Mouse (Mus musculus) CH12F3 (cell line): ENCODE measurements around the gene Wdr48.

Experiments used
- in situ Hi-C: fragments of 300-500 bp; cut with MboI; formaldehyde crosslinking; loops from 2 replicates; pipeline ENCODE4 v1.14.3; 2020; ENCODE audit warnings: low sequenced_read_pairs

Gene Wdr48

DNA sequence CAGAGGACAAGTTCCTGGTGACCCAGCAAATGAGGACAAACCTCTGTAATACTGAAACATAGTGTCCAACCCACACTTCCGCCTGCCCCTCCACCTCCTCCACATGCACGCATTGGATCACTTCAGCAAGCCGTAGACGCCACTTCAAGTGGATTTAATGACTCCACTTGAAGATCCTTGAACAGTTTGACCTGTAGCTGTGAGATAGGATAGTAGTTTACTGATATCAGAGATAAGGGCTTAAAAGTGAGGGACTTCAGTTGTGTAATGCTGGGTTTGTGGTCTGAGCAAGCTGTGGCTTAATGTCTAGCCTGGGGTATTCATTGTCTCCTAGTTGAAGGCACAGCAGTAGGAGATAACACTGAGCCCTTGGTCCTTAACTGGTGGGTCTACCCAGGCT, 28.8 kb downstream of the Wdr48 start:
- in situ Hi-C loops, result no loop called here

GRCm38 (mm10) chr9:119925120-119925657, 30.5 kb downstream of the Wdr48 start:
- in situ Hi-C loops, result no loop called here

DNA sequence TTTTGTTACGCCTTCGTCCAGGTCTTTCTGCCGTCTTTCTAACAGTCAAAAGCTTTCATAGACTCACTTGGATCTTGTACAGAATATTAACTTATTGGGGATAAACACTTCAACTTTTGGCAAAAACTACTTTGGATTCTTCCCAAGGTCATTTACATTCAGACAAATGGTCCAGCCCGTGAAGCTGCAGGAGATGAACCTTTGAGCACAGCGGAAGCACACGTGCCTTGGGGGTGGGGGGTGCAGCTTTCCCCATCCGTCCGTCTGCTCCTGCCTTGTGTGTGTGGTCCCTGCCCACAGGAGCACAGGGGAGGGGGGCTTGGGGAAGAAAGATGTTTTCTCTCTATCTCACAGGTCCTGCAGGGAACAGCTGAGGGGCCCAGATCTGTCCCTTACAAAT, 31.1 kb downstream of the Wdr48 start:
- in situ Hi-C loops, result no loop called here

DNA sequence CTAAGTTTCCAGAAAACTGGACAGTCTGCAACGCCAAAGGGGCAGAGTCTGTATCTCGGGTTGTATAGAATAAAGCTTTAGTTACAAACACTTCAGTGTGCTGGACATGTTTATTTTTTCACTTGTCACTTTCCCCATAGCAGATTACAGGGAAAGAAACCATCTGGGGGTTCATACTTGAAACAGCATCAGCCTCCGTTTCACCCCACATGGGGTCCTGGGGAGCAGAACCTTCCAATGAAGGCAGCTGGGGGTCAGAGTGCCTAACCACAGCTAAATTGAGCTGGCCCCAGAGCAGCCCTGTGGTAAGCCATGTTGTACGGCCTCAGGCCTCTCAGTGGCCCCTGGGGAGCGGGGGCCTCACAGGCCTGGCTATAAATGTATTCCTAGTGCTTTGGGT, 31.8 kb downstream of the Wdr48 start:
- in situ Hi-C loops, result no loop called here

DNA sequence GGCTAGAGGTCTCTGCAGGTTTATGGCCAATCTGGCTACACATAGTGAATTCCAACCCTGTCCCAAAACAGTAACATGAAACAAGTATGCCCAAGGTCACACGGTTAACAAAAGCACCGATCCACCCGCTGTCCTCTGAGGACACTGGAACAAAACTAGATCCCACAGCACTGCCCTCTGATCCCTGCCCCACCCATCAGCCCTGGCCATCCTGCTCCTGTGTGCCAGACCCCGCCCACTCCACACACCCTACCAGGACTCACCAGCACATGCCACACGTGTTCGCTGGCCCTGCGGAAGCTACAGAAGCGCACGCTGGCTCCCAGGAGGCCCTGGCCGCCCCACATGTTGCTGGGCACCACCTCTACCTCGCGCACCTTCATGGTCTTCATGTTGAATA, 37.7 kb downstream of the Wdr48 start:
- in situ Hi-C loops, result no loop called here

DNA sequence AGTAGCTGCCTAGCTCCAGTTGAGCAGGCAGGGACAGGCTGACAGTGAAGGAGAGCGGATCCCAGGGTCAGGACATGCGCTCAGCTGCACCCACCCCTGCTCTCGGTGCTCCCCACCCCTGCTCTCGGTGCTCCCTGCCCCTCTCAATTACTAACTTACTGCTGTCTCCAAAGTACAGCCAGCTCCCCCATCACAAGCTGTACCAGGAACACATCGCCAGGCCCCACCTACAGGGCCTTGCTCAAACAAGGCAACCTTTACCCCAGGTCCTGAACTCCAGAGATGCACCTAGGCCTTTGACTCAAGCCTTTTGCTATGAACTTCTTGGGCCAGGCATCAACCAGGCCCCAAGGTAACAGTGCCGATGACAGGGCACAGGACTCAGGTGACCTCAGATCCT, 39.0 kb downstream of the Wdr48 start:
- in situ Hi-C loops, result no loop called here

GRCm38 (mm10) chr9:119937005-119937773, 42.5 kb downstream of the Wdr48 start, which contains the start of the genes Gorasp1 and Ttc21a:
Gene Gorasp1, minus strand, starts transcription at chr9:119937565.
Gene Ttc21a, plus strand, starts transcription at chr9:119937606.
- in situ Hi-C loops, result no loop called here

DNA sequence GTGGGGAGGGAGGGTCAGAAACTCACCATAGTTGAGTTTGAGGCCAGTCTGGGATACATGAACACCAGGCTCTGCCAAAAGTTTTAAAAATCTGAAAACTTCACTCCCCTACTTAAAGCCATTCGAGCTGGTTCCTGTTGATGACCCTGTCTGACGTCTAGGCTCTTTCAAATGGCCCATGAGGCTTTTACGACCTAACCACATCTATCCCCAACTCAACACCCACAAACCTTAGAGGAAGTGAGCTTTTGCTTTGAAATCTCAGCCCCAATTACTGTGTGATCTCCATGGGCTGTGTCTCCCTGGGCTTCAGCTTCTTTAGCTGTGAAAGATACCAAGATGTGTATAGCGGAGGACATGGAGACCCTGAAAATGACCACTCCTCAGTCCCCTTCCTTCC, 43.8 kb downstream of the Wdr48 start:
- in situ Hi-C loops, result no loop called here

DNA sequence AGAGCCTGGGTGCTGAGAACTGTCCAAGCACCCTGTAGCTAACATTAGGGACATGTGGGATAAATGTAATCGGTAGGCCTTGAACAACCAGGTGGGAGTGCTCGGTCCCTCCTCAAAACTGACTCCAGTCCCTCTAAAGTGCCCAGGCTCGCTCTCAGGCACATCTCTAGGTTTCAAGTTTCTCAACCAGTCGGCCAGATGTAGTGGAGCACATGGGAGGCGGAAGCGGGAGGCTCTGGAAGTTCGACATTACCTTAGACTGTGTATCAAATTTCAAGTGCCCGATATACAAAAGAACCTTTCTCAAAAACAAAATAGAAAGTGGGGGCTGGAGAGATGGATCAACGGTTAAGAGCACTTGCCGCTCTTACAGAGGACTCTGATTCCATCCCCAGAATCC, 45.0 kb downstream of the Wdr48 start:
- in situ Hi-C loops, result no loop called here

- in situ Hi-C loops, result no loop called here
Observed at GRCm38 (mm10) chr9:119941407-119941806, 46.7 kb downstream of the Wdr48 start.

DNA sequence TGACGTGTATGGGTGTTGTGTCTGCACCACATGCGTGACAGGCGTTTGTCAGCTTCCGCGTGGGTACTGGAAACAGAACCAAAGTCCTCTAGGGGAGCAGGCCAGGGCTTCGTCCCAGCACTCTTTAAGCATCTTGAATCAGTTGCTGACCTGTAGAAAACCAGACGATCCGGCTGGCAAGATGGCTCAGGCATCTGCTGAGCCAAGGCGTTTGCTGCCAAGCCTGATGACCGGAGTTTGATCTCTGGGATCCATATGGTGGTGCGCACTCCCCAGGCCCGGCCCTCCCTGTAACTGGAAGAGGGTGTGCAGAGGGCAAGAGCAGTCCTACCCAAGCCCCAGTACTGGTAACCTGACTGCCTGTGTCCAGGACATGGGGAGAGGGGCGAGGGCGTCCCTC, 47.2 kb downstream of the Wdr48 start:
- in situ Hi-C loops, result no loop called here

GRCm38 (mm10) chr9:119943326-119943725, 48.6 kb downstream of the Wdr48 start:
- in situ Hi-C loops, result no loop called here

- in situ Hi-C loops, result no loop called here
Observed at GRCm38 (mm10) chr9:119945173-119945900, 50.7 kb downstream of the Wdr48 start.

GRCm38 (mm10) chr9:119948804-119949203, 54.1 kb downstream of the Wdr48 start:
- in situ Hi-C loops, result no loop called here

GRCm38 (mm10) chr9:119950434-119950833, 55.8 kb downstream of the Wdr48 start:
- in situ Hi-C loops, result no loop called here

- in situ Hi-C loops, result no loop called here
Observed at GRCm38 (mm10) chr9:119951388-119951787, 56.7 kb downstream of the Wdr48 start.

GRCm38 (mm10) chr9:119958835-119959234, 64.2 kb downstream of the Wdr48 start:
- in situ Hi-C loops, result no loop called here

DNA sequence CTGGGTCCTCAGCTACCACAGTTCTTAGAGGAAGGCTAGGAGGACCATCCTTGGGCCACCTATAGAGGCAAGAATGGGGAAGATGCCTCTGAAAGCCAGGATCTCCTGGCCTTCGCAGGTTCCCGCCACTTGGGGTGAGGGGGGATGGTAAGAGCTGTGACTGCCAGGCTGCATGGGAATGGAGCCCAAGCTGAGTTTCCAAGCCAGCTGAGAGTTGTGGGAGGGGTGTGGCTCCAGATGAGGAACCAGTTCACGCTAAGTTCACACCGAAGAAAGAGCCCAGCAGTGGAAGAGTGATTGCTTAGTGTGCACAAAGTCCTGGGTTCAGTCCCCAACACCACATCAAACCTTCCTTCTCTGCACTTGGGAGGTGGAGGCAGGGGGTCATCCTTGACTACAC, 67.5 kb downstream of the Wdr48 start:
- in situ Hi-C loops, result no loop called here

- in situ Hi-C loops, result no loop called here
Observed at GRCm38 (mm10) chr9:119962987-119963667, 68.4 kb downstream of the Wdr48 start.

- in situ Hi-C loops, result no loop called here
Observed at GRCm38 (mm10) chr9:119964206-119964605, 69.5 kb downstream of the Wdr48 start.

GRCm38 (mm10) chr9:119965186-119965585, 70.5 kb downstream of the Wdr48 start:
- in situ Hi-C loops, result no loop called here
